Mouse (Mus musculus) myocyte (in vitro differentiated cells): Measurements from ENCODE around the gene Hpn. TPM values are rescaled to one million over a fixed set of nuclear protein-coding genes. Genes with fewer than 3 reads are reported as not detected.

Experiments
- H3K27me3 ChIP-seq: one replicate; pipeline ENCODE4 v1.6.1; 2011; ENCODE audit not compliant: control insufficient read depth, insufficient read depth, insufficient read length
- H3K36me3 ChIP-seq: one replicate; pipeline ENCODE4 v1.6.1; 2011; ENCODE audit not compliant: control insufficient read depth, insufficient read depth
- H3K4me2 ChIP-seq: one replicate; pipeline ENCODE4 v1.6.1; 2011; ENCODE audit warnings: low read depth, control low read depth
- H3K4me3 ChIP-seq: one replicate; pipeline ENCODE4 v1.5.1; 2011; ENCODE audit warnings: mild to moderate bottlenecking, control low read depth, moderate library complexity
- H3K79me2 ChIP-seq: one replicate; pipeline ENCODE4 v1.6.1; 2011; ENCODE audit not compliant: control insufficient read depth, insufficient read depth
- H3ac ChIP-seq: one replicate; pipeline ENCODE4 v1.6.1; 2011; ENCODE audit not compliant: control insufficient read depth, insufficient read length
- CEBPB ChIP-seq: IDR thresholded peaks from 2 replicates; pipeline ENCODE4 v1.6.1; 2011; ENCODE audit warnings: mild to moderate bottlenecking, moderate library complexity; ENCODE audit not compliant: poor library complexity, insufficient read depth, severe bottlenecking
- E2F4 ChIP-seq: IDR thresholded peaks from one replicate; pipeline ENCODE4 v1.6.1; 2011; ENCODE audit warnings: mild to moderate bottlenecking, control low read depth, moderate library complexity; ENCODE audit not compliant: insufficient read depth
- MAX ChIP-seq: IDR thresholded peaks from one replicate; pipeline ENCODE4 v1.6.1; 2011; ENCODE audit warnings: low read depth, mild to moderate bottlenecking, control low read depth
- MYOD1 ChIP-seq, 3 experiments: IDR thresholded peaks; one replicate each; pipeline ENCODE4 v1.6.1; 2011; ENCODE audit warnings: control low read depth in 2 of 3, low read depth in 2 of 3, mild to moderate bottlenecking in 2 of 3, moderate library complexity in 1 of 3; ENCODE audit not compliant: insufficient read length in 2 of 3, control insufficient read depth in 1 of 3
- MYOG ChIP-seq, 3 experiments: IDR thresholded peaks; one replicate each; pipeline ENCODE4 v1.6.1; 2011; ENCODE audit warnings: control low read depth in 2 of 3, low read depth in 2 of 3, mild to moderate bottlenecking in 2 of 3; ENCODE audit not compliant: insufficient read length in 2 of 3, control insufficient read depth in 1 of 3, insufficient read depth in 1 of 3
- POLR2A ChIP-seq: IDR thresholded peaks from one replicate; pipeline ENCODE4 v1.6.1; 2011; ENCODE audit warnings: low read depth, mild to moderate bottlenecking, control low read depth, moderate library complexity; ENCODE audit not compliant: insufficient read length
- POLR2AphosphoS2 ChIP-seq: IDR thresholded peaks from one replicate; pipeline ENCODE4 v1.6.1; 2011; ENCODE audit warnings: low read depth, control low read depth; ENCODE audit not compliant: insufficient read length
- REST ChIP-seq: IDR thresholded peaks from one replicate; pipeline ENCODE4 v1.6.1; 2011; ENCODE audit warnings: mild to moderate bottlenecking, control low read depth, moderate library complexity; ENCODE audit not compliant: insufficient read depth, insufficient read length
- SRF ChIP-seq: IDR thresholded peaks from one replicate; pipeline ENCODE4 v1.6.1; 2011; ENCODE audit warnings: low read depth; ENCODE audit not compliant: control insufficient read depth, insufficient read length
- TCF12 ChIP-seq: IDR thresholded peaks from one replicate; pipeline ENCODE4 v1.6.1; 2011; ENCODE audit warnings: mild to moderate bottlenecking, control low read depth; ENCODE audit not compliant: poor library complexity, insufficient read depth, severe bottlenecking
- TCF3 ChIP-seq: IDR thresholded peaks from one replicate; pipeline ENCODE4 v1.6.1; 2011; ENCODE audit warnings: low read depth, control low read depth; ENCODE audit not compliant: insufficient read length
- USF1 ChIP-seq: IDR thresholded peaks from one replicate; pipeline ENCODE4 v1.6.1; 2011; ENCODE audit warnings: low read depth, mild to moderate bottlenecking, control low read depth, moderate library complexity
- polyA plus RNA-seq: library from polyadenylated mRNA; unstranded; fragments of >200 nt; fragmentation: generic; extraction: Trizol; gene quantifications from one replicate; pipeline ENCODE4 v1.2.1, GENCODE M21; 2012; ENCODE audit warnings: missing spikeins

Hpn gene
- polyA plus RNA-seq, 1 experiment, result not detected

GRCm38 (mm10) chr7:31055883-31056282 is 59.2 kb downstream of the Hpn start:
- Histone ChIP-seq H3K79me2 (no peaks in the 10 kb centered on the region), H3K27me3 (peaks cover 9% of the 10 kb centered on the region), H3K4me3 (no peak overlapping the region), H3ac (no peak overlapping the region), H3K36me3 (no peaks in the 10 kb centered on the region), H3K4me2 (no peak overlapping the region)
- TF ChIP-seq TCF12 (no peak), SRF (no peak), E2F4 (no peak), TCF3 (no peak), USF1 (no peak), MAX (no peak), POLR2AphosphoS2 (no peak), POLR2A (no peak), MYOG (IDR thresholded peaks at IDR 0.05; ENCODE audit: control insufficient read depth in 1 of 3, insufficient read depth in 1 of 3, insufficient read length in 2 of 3, low read depth in 2 of 3) (no peak), REST (no peak), MYOD1 (IDR thresholded peaks at IDR 0.05; ENCODE audit: control insufficient read depth in 1 of 3, insufficient read length in 2 of 3, low read depth in 2 of 3) (no peak), CEBPB (no peak)

GRCm38 (mm10) chr7:31055354-31055824 is 59.7 kb downstream of the Hpn start:
- Histone ChIP-seq H3K27me3 (peaks cover 14% of the 10 kb centered on the region), H3K79me2 (no peaks in the 10 kb centered on the region), H3K4me2 (no peak overlapping the region), H3K36me3 (no peaks in the 10 kb centered on the region), H3K4me3 (no peak overlapping the region), H3ac (no peak overlapping the region)
- no peak for TF ChIP-seq USF1
- TF ChIP-seq REST, result no peak
- no peak for TF ChIP-seq TCF12
- TF ChIP-seq SRF, result no peak
- TF ChIP-seq MYOD1 (IDR thresholded peaks at IDR 0.05; ENCODE audit: control insufficient read depth in 1 of 3, insufficient read length in 2 of 3, low read depth in 2 of 3), result no peak
- no peak for TF ChIP-seq MAX
- no peak for TF ChIP-seq TCF3
- TF ChIP-seq POLR2A, result no peak
- no peak for TF ChIP-seq CEBPB
- TF ChIP-seq MYOG (IDR thresholded peaks at IDR 0.05; ENCODE audit: control insufficient read depth in 1 of 3, insufficient read depth in 1 of 3, insufficient read length in 2 of 3, low read depth in 2 of 3), result no peak
- no peak for TF ChIP-seq POLR2AphosphoS2
- TF ChIP-seq E2F4, result no peak

GRCm38 (mm10) chr7:31054661-31055320 is 60.3 kb downstream of the Hpn start:
- Histone ChIP-seq H3K4me2 (no peak overlapping the region), H3K79me2 (no peaks in the 10 kb centered on the region), H3K27me3 (peaks cover 20% of the 10 kb centered on the region), H3ac (no peak overlapping the region), H3K4me3 (no peak overlapping the region), H3K36me3 (no peaks in the 10 kb centered on the region)
- TF ChIP-seq POLR2AphosphoS2, result no peak
- TF ChIP-seq MYOD1 (IDR thresholded peaks at IDR 0.05; ENCODE audit: control insufficient read depth in 1 of 3, insufficient read length in 2 of 3, low read depth in 2 of 3), result no peak
- no peak for TF ChIP-seq E2F4
- no peak for TF ChIP-seq POLR2A
- no peak for TF ChIP-seq TCF3
- TF ChIP-seq MYOG (IDR thresholded peaks at IDR 0.05; ENCODE audit: control insufficient read depth in 1 of 3, insufficient read depth in 1 of 3, insufficient read length in 2 of 3, low read depth in 2 of 3), result no peak
- TF ChIP-seq TCF12, result no peak
- no peak for TF ChIP-seq MAX
- TF ChIP-seq CEBPB, result no peak
- TF ChIP-seq REST, result no peak
- no peak for TF ChIP-seq SRF
- no peak for TF ChIP-seq USF1

GRCm38 (mm10) chr7:31053882-31054447 is 61.1 kb downstream of the Hpn start:
- no peak overlapping the region for H3ac ChIP-seq
- H3K4me2 ChIP-seq, result no peak overlapping the region
- TF ChIP-seq TCF3 (no peak), MAX (no peak), CEBPB (no peak), POLR2AphosphoS2 (no peak), SRF (no peak), E2F4 (no peak), REST (no peak), TCF12 (no peak), USF1 (no peak), MYOG (IDR thresholded peaks at IDR 0.05; ENCODE audit: control insufficient read depth in 1 of 3, insufficient read depth in 1 of 3, insufficient read length in 2 of 3, low read depth in 2 of 3) (no peak), POLR2A (no peak), MYOD1 (IDR thresholded peaks at IDR 0.05; ENCODE audit: control insufficient read depth in 1 of 3, insufficient read length in 2 of 3, low read depth in 2 of 3) (no peak)
- no peaks in the 10 kb centered on the region for H3K79me2 ChIP-seq
- peaks cover 20% of the 10 kb centered on the region for H3K27me3 ChIP-seq
- no peak overlapping the region for H3K4me3 ChIP-seq
- no peaks in the 10 kb centered on the region for H3K36me3 ChIP-seq
